Mouse (Mus musculus) G1E (cell line): ENCODE data around the gene Cnnm3.

Experiments
- CTCF ChIP-seq: IDR thresholded peaks from 2 replicates; pipeline ENCODE4 v1.5.1; 2012; ENCODE audit warnings: low read depth, low read length, inconsistent platforms, mixed read lengths
- GATA1 ChIP-seq: IDR thresholded peaks from 2 replicates; pipeline ENCODE4 v1.6.1; 2012; ENCODE audit warnings: borderline replicate concordance, low read length, inconsistent platforms, mixed read lengths

DNA sequence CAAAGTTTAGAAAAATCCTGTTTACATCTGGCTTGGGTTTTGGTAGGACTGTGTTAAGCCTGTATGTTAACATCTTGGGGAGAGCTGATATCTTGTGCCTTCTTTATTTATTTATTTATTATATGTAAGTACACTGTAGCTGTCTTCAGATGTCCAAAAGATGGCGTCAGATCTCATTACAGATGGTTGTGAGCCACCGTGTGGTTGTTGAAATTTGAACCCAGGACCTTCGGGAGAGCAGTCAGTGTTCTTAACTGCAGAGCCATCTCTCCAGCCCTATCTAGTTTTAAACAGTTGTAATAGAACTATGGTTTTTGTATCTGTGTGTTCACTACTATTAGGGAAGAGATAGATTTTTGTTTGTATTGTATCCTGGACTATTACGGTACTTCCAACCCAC, 17.6 kb downstream of the Cnnm3 start:
- TF ChIP-seq CTCF (no peak), GATA1 (no peak)
